Mouse (Mus musculus): ENCODE measurements around the gene Rap1gap2. TPM values are rescaled to one million over a fixed set of nuclear protein-coding genes. Genes with fewer than 3 reads are reported as not detected.

Rap1gap2 gene
- polyA plus RNA-seq, 1 experiment: 9.9 TPM

DNA sequence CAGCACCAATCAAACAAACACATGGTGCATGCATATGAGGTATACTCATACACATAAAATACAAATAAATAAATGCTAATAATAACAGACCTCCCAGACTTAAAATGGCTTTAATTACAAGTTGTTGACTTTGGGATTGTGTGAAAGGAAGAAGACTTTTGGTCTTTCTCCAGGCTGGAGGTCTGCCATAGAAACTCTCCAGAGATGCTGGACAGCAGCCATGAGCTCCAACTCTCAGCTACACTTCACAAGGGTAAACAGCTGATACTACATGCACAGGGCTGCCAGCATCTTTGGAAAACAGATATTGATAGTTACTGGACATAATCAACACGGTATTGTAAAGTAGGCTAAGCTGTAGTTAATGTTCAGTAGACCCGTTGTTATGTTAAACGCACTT is 18.5 kb downstream of the Rap1gap2 start:
- no peaks in the 10 kb centered on the region for H3K4me1 ChIP-seq (ENCODE audit: control insufficient read depth, insufficient read depth, low read length)
- H3K4me3 ChIP-seq (replicated peaks; ENCODE audit: control insufficient read depth, low read depth, low read length): no peak overlapping the region
- WGBS: 73% methylated on average over 3 of the region's 3 CpGs
- TF ChIP-seq POLR2A (IDR thresholded peaks at IDR 0.05; ENCODE audit: borderline replicate concordance, control insufficient read depth, low read depth, low read length) (no peak), CTCF (IDR thresholded peaks at IDR 0.05; ENCODE audit: control insufficient read depth, insufficient read depth, low read length) (no peak)
- H3K27ac ChIP-seq (ENCODE audit: control insufficient read depth, insufficient read depth, low read depth, low read length, poor library complexity): no peak overlapping the region

DNA sequence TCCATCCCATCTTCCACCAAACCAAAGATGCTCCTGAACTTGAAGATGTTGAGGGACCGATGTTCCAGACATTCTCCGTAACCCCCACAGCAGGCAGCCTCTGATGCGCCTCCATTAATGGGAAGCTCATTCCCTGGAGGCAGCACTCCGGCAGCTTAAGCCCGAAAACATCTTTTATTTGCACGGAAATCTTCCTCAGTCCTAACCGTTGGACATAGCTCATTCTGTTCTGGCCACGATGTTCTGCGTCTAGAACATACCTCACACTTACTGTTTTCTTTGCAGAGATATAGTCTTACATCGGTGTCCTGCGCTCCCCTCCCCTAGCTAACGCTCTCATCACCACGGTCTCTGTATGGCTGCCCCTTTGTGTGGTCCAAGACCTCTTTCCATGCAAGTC is 20.0 kb downstream of the Rap1gap2 start:
- no peaks in the 10 kb centered on the region for H3K4me1 ChIP-seq (ENCODE audit: control insufficient read depth, insufficient read depth, low read length)
- no peak overlapping the region for H3K4me3 ChIP-seq (replicated peaks; ENCODE audit: control insufficient read depth, low read depth, low read length)
- no peak for TF ChIP-seq CTCF (IDR thresholded peaks at IDR 0.05; ENCODE audit: control insufficient read depth, insufficient read depth, low read length)
- no peak for TF ChIP-seq POLR2A (IDR thresholded peaks at IDR 0.05; ENCODE audit: borderline replicate concordance, control insufficient read depth, low read depth, low read length)
- H3K27ac ChIP-seq (ENCODE audit: control insufficient read depth, insufficient read depth, low read depth, low read length, poor library complexity): no peak overlapping the region
- WGBS: 41% methylated on average over 13 of the region's 13 CpGs

GRCm38 (mm10) chr11:74590239-74590596 is 20.5 kb downstream of the Rap1gap2 start:
- TF ChIP-seq CTCF (IDR thresholded peaks at IDR 0.05; ENCODE audit: control insufficient read depth, insufficient read depth, low read length) (no peak), POLR2A (IDR thresholded peaks at IDR 0.05; ENCODE audit: borderline replicate concordance, control insufficient read depth, low read depth, low read length) (no peak)
- H3K27ac ChIP-seq (ENCODE audit: control insufficient read depth, insufficient read depth, low read depth, low read length, poor library complexity): no peak overlapping the region
- H3K4me1 ChIP-seq (ENCODE audit: control insufficient read depth, insufficient read depth, low read length): no peaks in the 10 kb centered on the region
- no peak overlapping the region for H3K4me3 ChIP-seq (replicated peaks; ENCODE audit: control insufficient read depth, low read depth, low read length)
- WGBS: 5% methylated on average over 25 of the region's 25 CpGs

DNA sequence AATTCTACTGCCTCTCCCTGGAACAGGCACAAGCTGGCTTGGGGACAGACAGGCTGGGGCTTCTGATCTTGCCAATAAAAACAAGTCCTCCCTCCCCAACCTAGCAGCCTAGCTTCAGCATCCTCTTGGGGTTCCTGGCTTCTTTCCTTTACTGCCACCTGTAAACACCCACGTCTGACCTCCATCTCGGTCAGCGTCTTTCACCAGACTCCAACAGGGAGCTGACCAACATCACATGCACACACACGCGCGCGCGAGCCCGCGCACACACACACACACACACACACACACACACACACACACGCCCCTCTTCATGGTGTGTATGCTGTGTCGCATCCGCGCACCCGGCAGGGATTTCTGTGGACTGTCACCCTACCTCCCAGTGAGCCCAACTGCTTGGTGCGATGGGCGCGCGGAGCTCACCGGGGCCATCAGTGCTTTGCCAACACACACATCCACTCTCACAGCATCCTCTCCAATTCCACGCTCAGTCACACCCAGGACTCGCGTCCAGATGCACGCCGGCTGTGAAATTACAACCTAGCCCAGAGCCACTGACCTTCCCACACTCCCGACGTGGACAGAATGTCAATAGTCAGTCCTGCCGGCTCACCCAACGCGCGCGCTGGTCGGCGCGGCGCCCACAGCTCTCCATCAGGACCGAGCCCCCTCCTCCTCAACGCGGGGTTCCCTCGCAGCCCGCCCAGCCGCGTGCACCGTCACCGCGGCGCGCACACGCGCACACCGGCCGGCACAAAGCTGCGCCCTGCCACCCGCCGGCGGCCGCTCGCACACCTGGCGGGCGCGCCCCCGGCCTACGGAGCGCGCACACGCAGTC is 21.1 kb downstream of the Rap1gap2 start:
- 8% methylated on average over 66 of the region's 66 CpGs for WGBS
- TF ChIP-seq POLR2A (IDR thresholded peaks at IDR 0.05; ENCODE audit: borderline replicate concordance, control insufficient read depth, low read depth, low read length): no peak
- TF ChIP-seq CTCF (IDR thresholded peaks at IDR 0.05; ENCODE audit: control insufficient read depth, insufficient read depth, low read length): no peak
- Histone ChIP-seq H3K4me3 (replicated peaks; ENCODE audit: control insufficient read depth, low read depth, low read length) (no peak overlapping the region), H3K27ac (ENCODE audit: control insufficient read depth, insufficient read depth, low read depth, low read length, poor library complexity) (no peak overlapping the region), H3K4me1 (ENCODE audit: control insufficient read depth, insufficient read depth, low read length) (no peaks in the 10 kb centered on the region)

DNA sequence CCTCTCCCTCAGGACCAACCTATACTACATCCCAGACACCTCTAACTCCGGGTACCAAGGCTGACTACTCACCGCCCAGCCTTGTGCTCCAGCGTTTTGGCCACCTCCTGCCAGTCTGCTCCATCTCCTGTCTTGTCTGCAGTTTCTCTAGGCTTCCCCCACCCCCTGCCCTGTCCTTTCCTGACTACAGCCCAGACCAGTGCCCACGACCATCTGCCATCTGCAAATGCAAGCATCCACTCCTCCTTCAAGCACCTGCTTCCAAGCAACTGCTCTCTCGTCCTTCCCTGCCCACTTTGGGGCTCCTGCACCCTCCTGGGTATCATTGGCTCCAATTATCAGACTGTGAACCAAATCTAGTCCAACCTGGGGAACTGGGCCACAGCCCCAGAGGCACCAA is 24.3 kb downstream of the Rap1gap2 start:
- WGBS: 65% methylated on average over 5 of the region's 5 CpGs
- H3K4me1 ChIP-seq (ENCODE audit: control insufficient read depth, insufficient read depth, low read length): no peaks in the 10 kb centered on the region
- TF ChIP-seq CTCF (IDR thresholded peaks at IDR 0.05; ENCODE audit: control insufficient read depth, insufficient read depth, low read length) (no peak), POLR2A (IDR thresholded peaks at IDR 0.05; ENCODE audit: borderline replicate concordance, control insufficient read depth, low read depth, low read length) (no peak)
- H3K4me3 ChIP-seq (replicated peaks; ENCODE audit: control insufficient read depth, low read depth, low read length): no peak overlapping the region
- no peak overlapping the region for H3K27ac ChIP-seq (ENCODE audit: control insufficient read depth, insufficient read depth, low read depth, low read length, poor library complexity)

DNA sequence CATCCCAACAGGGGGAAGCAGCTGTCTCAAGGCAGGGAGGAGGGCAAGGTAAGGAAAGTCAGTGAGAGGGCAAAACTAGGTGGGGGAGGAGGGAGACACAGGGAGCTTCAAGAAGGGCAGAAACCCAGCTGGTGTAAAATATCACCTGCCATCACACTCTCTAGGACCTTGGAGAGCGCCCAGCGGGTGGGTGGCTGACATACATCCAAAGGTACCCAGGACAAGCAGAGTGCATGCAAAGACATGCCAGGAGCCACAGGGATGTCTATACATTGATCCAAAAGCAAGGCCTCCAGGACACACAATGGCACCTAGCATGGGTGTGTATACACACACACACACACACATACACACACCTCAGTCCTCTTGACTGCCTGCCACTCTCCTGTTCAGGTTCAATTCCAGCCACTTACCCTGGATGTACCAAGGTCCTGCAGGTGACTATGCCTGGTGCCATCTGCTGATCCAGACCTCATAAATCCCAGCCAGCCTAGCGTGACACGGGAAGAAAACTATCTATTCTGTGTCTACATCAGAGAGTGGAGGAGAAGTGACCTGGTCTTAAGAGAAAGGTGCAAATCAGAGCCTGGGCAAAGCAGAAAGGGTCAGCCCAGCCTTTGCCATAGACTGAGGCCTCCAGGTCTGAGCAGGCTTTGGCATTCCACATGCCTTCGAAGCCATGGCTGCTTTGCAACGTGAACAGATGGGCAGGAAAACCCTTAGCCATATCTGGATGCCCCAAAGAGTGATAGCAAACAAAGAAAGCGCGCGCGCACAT is 25.6 kb downstream of the Rap1gap2 start:
- H3K27ac ChIP-seq (ENCODE audit: control insufficient read depth, insufficient read depth, low read depth, low read length, poor library complexity): no peak overlapping the region
- H3K4me1 ChIP-seq (ENCODE audit: control insufficient read depth, insufficient read depth, low read length): no peaks in the 10 kb centered on the region
- 56% methylated on average over 10 of the region's 10 CpGs for WGBS
- TF ChIP-seq CTCF (IDR thresholded peaks at IDR 0.05; ENCODE audit: control insufficient read depth, insufficient read depth, low read length): no peak
- TF ChIP-seq POLR2A (IDR thresholded peaks at IDR 0.05; ENCODE audit: borderline replicate concordance, control insufficient read depth, low read depth, low read length): no peak
- H3K4me3 ChIP-seq (replicated peaks; ENCODE audit: control insufficient read depth, low read depth, low read length): no peak overlapping the region

DNA sequence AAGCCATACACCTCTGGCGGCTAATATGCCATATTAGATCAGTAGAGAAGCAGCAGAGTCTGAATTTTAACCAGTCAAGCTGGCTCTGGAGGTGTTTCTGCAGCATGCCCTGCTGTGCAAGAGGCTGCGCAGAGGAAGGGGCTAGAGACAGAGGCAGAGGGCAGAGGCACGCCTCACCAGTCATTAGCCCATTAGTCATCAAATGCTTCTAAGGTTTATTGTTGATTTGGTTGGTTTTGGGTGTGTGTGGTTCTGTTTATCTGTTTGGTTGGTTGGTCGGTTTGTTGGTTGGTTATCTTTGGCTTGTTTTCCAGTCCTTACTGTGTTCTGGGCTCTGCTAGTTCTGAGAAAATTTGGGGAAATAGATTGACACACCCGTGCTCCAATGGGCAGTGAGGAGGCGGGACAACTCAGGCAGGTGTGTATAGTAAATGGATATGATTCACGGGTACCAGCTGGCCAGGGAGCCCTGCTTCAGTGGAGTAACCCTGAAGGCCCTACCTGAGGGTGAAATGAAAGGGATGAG is 26.8 kb downstream of the Rap1gap2 start:
- TF ChIP-seq CTCF (IDR thresholded peaks at IDR 0.05; ENCODE audit: control insufficient read depth, insufficient read depth, low read length) (no peak), POLR2A (IDR thresholded peaks at IDR 0.05; ENCODE audit: borderline replicate concordance, control insufficient read depth, low read depth, low read length) (no peak)
- H3K4me3 ChIP-seq (replicated peaks; ENCODE audit: control insufficient read depth, low read depth, low read length): no peak overlapping the region

DNA sequence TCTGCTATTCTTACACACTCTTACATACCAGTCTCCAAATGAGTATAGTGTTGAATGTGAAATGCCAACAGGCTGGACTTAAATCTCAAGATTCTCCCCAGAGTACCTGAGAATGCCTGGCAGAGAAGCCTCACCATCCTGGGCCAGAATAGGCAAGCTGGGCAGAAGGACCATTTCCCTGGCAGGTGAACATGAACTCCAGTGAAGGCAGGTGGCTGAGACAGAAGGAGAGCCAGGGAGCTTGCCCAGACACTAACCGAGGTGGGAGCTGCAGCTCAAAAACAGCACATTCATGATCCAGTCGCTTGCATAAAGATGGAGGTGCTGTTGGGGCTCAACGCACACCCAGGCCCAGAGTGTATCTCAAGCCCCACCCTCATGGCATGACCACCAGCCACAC is 28.3 kb downstream of the Rap1gap2 start:
- Histone ChIP-seq H3K4me3 (replicated peaks; ENCODE audit: control insufficient read depth, low read depth, low read length) (no peak overlapping the region), H3K4me1 (ENCODE audit: control insufficient read depth, insufficient read depth, low read length) (no peaks in the 10 kb centered on the region; the same call in 1 of the 2 replicates), H3K27ac (ENCODE audit: control insufficient read depth, insufficient read depth, low read depth, low read length, poor library complexity) (no peak overlapping the region)
- 80% methylated on average over 3 of the region's 3 CpGs for WGBS
- TF ChIP-seq POLR2A (IDR thresholded peaks at IDR 0.05; ENCODE audit: borderline replicate concordance, control insufficient read depth, low read depth, low read length) (no peak), CTCF (IDR thresholded peaks at IDR 0.05; ENCODE audit: control insufficient read depth, insufficient read depth, low read length) (no peak)

More for the DNA sequence above, 26.8 kb downstream of the Rap1gap2 start:
- no peak overlapping the region for H3K27ac ChIP-seq (ENCODE audit: control insufficient read depth, insufficient read depth, low read depth, low read length, poor library complexity)
- no peaks in the 10 kb centered on the region for H3K4me1 ChIP-seq (ENCODE audit: control insufficient read depth, insufficient read depth, low read length)
- 62% methylated on average over 7 of the region's 7 CpGs for WGBS
